Mouse (Mus musculus): ENCODE measurements around the gene Ptprf. TPM values are rescaled to one million over a fixed set of nuclear protein-coding genes. Genes with fewer than 3 reads are reported as not detected.

The Ptprf gene
- polyA plus RNA-seq, 1 experiment from 2014 or later, result 99.9 TPM

GRCm38 (mm10) chr4:118290416-118291030 is 682 bp downstream of the Ptprf start:
- WGBS, result under 1% methylated on average over 69 of the region's 84 CpGs
- H3K4me2 ChIP-seq (ENCODE audit: low read depth, low read length, severe bottlenecking), result peak overlapping the region; percentile 85
- H3K9ac ChIP-seq (ENCODE audit: low read length), result peak overlapping the region; percentile 86
- H3K27ac ChIP-seq (ENCODE audit: low read depth, low read length), result peak overlapping the region; percentile 73
- no peaks in the 10 kb centered on the region for H3K27me3 ChIP-seq (ENCODE audit: control insufficient read depth, insufficient read depth, low read length)
- H3K36me3 ChIP-seq (ENCODE audit: control insufficient read depth, insufficient read depth, low read length), result no peaks in the 10 kb centered on the region
- DNase-seq (ENCODE audit: low spot score), result peak; percentile 77
- H3K9me3 ChIP-seq (ENCODE audit: control insufficient read depth, low read length), result no peaks in the 10 kb centered on the region
- ATAC-seq (replicated peaks; ENCODE audit: low FRiP score), result peak; percentile 37
- H3K4me1 ChIP-seq (replicated peaks; ENCODE audit: control insufficient read depth, insufficient read depth, low read length), result peaks cover 21% of the 10 kb centered on the region
- peak overlapping the region; percentile 97 for H3K4me3 ChIP-seq (ENCODE audit: low read depth, low read length)

- DNase-seq (ENCODE audit: low spot score) (peak; percentile 78), ATAC-seq (replicated peaks; ENCODE audit: low FRiP score) (peak; percentile 37; the same call in 1 of the 2 replicates)
- Histone ChIP-seq H3K4me2 (ENCODE audit: low read depth, low read length, severe bottlenecking) (peak overlapping the region; percentile 85), H3K4me3 (ENCODE audit: low read depth, low read length) (peak overlapping the region; percentile 97), H3K9me3 (ENCODE audit: control insufficient read depth, low read length) (no peaks in the 10 kb centered on the region), H3K4me1 (replicated peaks; ENCODE audit: control insufficient read depth, insufficient read depth, low read length) (peaks cover 19% of the 10 kb centered on the region), H3K36me3 (ENCODE audit: control insufficient read depth, insufficient read depth, low read length) (no peaks in the 10 kb centered on the region), H3K27ac (ENCODE audit: low read depth, low read length) (peak overlapping the region; percentile 73), H3K9ac (ENCODE audit: low read length) (peak overlapping the region; percentile 86), H3K27me3 (ENCODE audit: control insufficient read depth, insufficient read depth, low read length) (no peaks in the 10 kb centered on the region)
- WGBS, result under 1% methylated on average over 12 of the region's 12 CpGs
These were observed 1.2 kb downstream of the Ptprf start for GRCm38 (mm10) chr4:118289960-118290415.

GRCm38 (mm10) chr4:118289266-118289665 is 1.9 kb downstream of the Ptprf start:
- Histone ChIP-seq H3K27me3 (ENCODE audit: control insufficient read depth, insufficient read depth, low read length) (no peaks in the 10 kb centered on the region), H3K4me2 (ENCODE audit: low read depth, low read length, severe bottlenecking) (peak overlapping the region; percentile 85), H3K4me3 (ENCODE audit: low read depth, low read length) (peak overlapping the region; percentile 97), H3K9ac (ENCODE audit: low read length) (peak overlapping the region; percentile 86), H3K9me3 (ENCODE audit: control insufficient read depth, low read length) (no peaks in the 10 kb centered on the region), H3K4me1 (replicated peaks; ENCODE audit: control insufficient read depth, insufficient read depth, low read length) (peaks cover 19% of the 10 kb centered on the region), H3K27ac (ENCODE audit: low read depth, low read length) (no peak overlapping the region), H3K36me3 (ENCODE audit: control insufficient read depth, insufficient read depth, low read length) (no peaks in the 10 kb centered on the region)
- 45% methylated on average over 5 of the region's 5 CpGs for WGBS
- DNase-seq (ENCODE audit: low spot score), result no peak
- no peak for ATAC-seq (replicated peaks; ENCODE audit: low FRiP score)

- Histone ChIP-seq H3K4me3 (ENCODE audit: low read depth, low read length) (no peak overlapping the region), H3K36me3 (ENCODE audit: control insufficient read depth, insufficient read depth, low read length) (no peaks in the 10 kb centered on the region; the same call in 1 of the 2 replicates), H3K27me3 (ENCODE audit: control insufficient read depth, insufficient read depth, low read length) (no peaks in the 10 kb centered on the region), H3K9me3 (ENCODE audit: control insufficient read depth, low read length) (no peaks in the 10 kb centered on the region), H3K9ac (ENCODE audit: low read length) (no peak overlapping the region), H3K27ac (ENCODE audit: low read depth, low read length) (no peak overlapping the region), H3K4me1 (replicated peaks; ENCODE audit: control insufficient read depth, insufficient read depth, low read length) (peaks cover 19% of the 10 kb centered on the region), H3K4me2 (ENCODE audit: low read depth, low read length, severe bottlenecking) (no peak overlapping the region)
- WGBS, result 71% methylated on average over 6 of the region's 6 CpGs
- DNase-seq (ENCODE audit: low spot score) (no peak), ATAC-seq (replicated peaks; ENCODE audit: low FRiP score) (no peak)
These were observed 2.7 kb downstream of the Ptprf start for GRCm38 (mm10) chr4:118288531-118288930.

- ATAC-seq (replicated peaks; ENCODE audit: low FRiP score) (no peak), DNase-seq (ENCODE audit: low spot score) (no peak)
- whole genome bisulfite sequencing, result 90% methylated on average over 5 of the region's 5 CpGs
- Histone ChIP-seq H3K9ac (ENCODE audit: low read length) (no peak overlapping the region), H3K27me3 (ENCODE audit: control insufficient read depth, insufficient read depth, low read length) (no peaks in the 10 kb centered on the region), H3K4me2 (ENCODE audit: low read depth, low read length, severe bottlenecking) (no peak overlapping the region), H3K27ac (ENCODE audit: low read depth, low read length) (no peak overlapping the region), H3K9me3 (ENCODE audit: control insufficient read depth, low read length) (no peaks in the 10 kb centered on the region), H3K4me1 (replicated peaks; ENCODE audit: control insufficient read depth, insufficient read depth, low read length) (peaks cover 20% of the 10 kb centered on the region), H3K4me3 (ENCODE audit: low read depth, low read length) (no peak overlapping the region), H3K36me3 (ENCODE audit: control insufficient read depth, insufficient read depth, low read length) (no peaks in the 10 kb centered on the region; the same call in 1 of the 2 replicates)
These were observed 5.0 kb downstream of the Ptprf start for GRCm38 (mm10) chr4:118286202-118286601.

GRCm38 (mm10) chr4:118282182-118282562 is 9.0 kb downstream of the Ptprf start:
- Histone ChIP-seq H3K4me3 (ENCODE audit: low read depth, low read length) (no peak overlapping the region), H3K4me2 (ENCODE audit: low read depth, low read length, severe bottlenecking) (no peak overlapping the region), H3K9ac (ENCODE audit: low read length) (no peak overlapping the region), H3K27ac (ENCODE audit: low read depth, low read length) (no peak overlapping the region), H3K36me3 (ENCODE audit: control insufficient read depth, insufficient read depth, low read length) (no peaks in the 10 kb centered on the region; the same call in 1 of the 2 replicates), H3K4me1 (replicated peaks; ENCODE audit: control insufficient read depth, insufficient read depth, low read length) (peaks cover 12% of the 10 kb centered on the region), H3K9me3 (ENCODE audit: control insufficient read depth, low read length) (no peaks in the 10 kb centered on the region), H3K27me3 (ENCODE audit: control insufficient read depth, insufficient read depth, low read length) (no peaks in the 10 kb centered on the region)
- ATAC-seq (replicated peaks; ENCODE audit: low FRiP score), result no peak
- DNase-seq (ENCODE audit: low spot score), result no peak
- 53% methylated on average over 1 of the region's 1 CpGs for WGBS

- ATAC-seq (replicated peaks; ENCODE audit: low FRiP score) (no peak), DNase-seq (ENCODE audit: low spot score) (no peak)
- H3K4me1 ChIP-seq (replicated peaks; ENCODE audit: control insufficient read depth, insufficient read depth, low read length), result peaks cover 17% of the 10 kb centered on the region
- H3K4me3 ChIP-seq (ENCODE audit: low read depth, low read length), result no peak overlapping the region
- no peaks in the 10 kb centered on the region for H3K9me3 ChIP-seq (ENCODE audit: control insufficient read depth, low read length)
- no peaks in the 10 kb centered on the region for H3K27me3 ChIP-seq (ENCODE audit: control insufficient read depth, insufficient read depth, low read length)
- no peak overlapping the region for H3K27ac ChIP-seq (ENCODE audit: low read depth, low read length)
- H3K4me2 ChIP-seq (ENCODE audit: low read depth, low read length, severe bottlenecking), result no peak overlapping the region
- no peak overlapping the region for H3K9ac ChIP-seq (ENCODE audit: low read length)
- WGBS, result 74% methylated on average over 13 of the region's 13 CpGs
- H3K36me3 ChIP-seq (ENCODE audit: control insufficient read depth, insufficient read depth, low read length), result no peaks in the 10 kb centered on the region; the same call in 1 of the 2 replicates
These were observed 9.6 kb downstream of the Ptprf start for GRCm38 (mm10) chr4:118281444-118282181.

- H3K36me3 ChIP-seq (ENCODE audit: control insufficient read depth, insufficient read depth, low read length), result no peaks in the 10 kb centered on the region; the same call in 1 of the 2 replicates
- H3K9me3 ChIP-seq (ENCODE audit: control insufficient read depth, low read length), result no peaks in the 10 kb centered on the region
- WGBS, result 88% methylated on average over 7 of the region's 7 CpGs
- H3K4me1 ChIP-seq (replicated peaks; ENCODE audit: control insufficient read depth, insufficient read depth, low read length), result peaks cover 25% of the 10 kb centered on the region
- no peak overlapping the region for H3K4me3 ChIP-seq (ENCODE audit: low read depth, low read length)
- no peak for DNase-seq (ENCODE audit: low spot score)
- H3K9ac ChIP-seq (ENCODE audit: low read length), result no peak overlapping the region
- no peak overlapping the region for H3K4me2 ChIP-seq (ENCODE audit: low read depth, low read length, severe bottlenecking)
- H3K27me3 ChIP-seq (ENCODE audit: control insufficient read depth, insufficient read depth, low read length), result no peaks in the 10 kb centered on the region
- H3K27ac ChIP-seq (ENCODE audit: low read depth, low read length), result no peak overlapping the region
- ATAC-seq (replicated peaks; ENCODE audit: low FRiP score), result no peak
These were observed 10.7 kb downstream of the Ptprf start for GRCm38 (mm10) chr4:118280506-118280905.

All from forebrain, embryonic 11.5 days (tissue).